Mouse (Mus musculus) lung, adult 2 months (tissue): Measurements from ENCODE around the gene Lrig2.

Experiments used
- CTCF ChIP-seq: fragments of 200-500 bp; IDR thresholded peaks from 2 replicates; pipeline ENCODE4 v1.5.1; 2011; ENCODE audit warnings: mild to moderate bottlenecking, low read length, control low read depth; ENCODE audit not compliant: insufficient read depth
- POLR2A ChIP-seq: fragments of 200-500 bp; IDR thresholded peaks from 2 replicates; pipeline ENCODE4 v1.6.1; 2011; ENCODE audit warnings: low read depth, mild to moderate bottlenecking, control low read depth, low read length, borderline replicate concordance; ENCODE audit errors: extremely low read depth

DNA sequence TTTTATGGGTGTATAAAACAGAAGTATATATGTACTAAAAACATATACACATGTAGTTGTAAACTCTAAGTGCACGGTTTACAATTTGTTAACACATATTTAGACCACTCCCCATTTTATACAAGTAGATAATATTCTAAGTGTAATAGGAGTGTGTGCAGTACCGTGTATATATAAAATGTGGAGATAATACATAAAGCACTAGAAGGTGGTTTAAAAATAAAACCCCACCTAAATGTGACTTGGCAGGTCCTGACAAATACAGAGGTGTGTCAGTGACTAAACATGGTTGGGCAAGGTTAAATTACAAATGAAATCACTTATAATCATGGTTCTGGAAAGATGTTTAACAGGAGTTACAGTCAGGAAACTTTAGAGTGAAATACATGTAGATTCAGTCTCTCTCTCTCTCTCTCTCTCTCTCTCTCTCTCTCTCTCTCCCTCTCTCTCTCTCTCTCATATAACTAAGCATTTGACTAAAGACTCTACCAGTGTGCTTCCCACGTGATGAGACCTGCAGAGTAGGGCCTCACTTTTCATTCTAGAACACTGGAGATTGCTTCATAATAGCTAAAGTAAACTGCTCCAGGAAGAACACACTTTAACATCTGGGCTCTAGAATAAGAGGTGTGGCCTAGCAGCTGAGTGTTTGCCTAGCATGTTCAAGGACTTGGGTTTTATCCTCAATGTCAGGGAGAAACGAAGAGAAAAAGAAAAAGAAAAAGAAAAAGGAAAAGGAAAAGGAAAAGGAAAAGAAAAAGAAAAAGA is 14.6 kb upstream of the Lrig2 start:
- TF ChIP-seq CTCF (no peak), POLR2A (no peak)
